Mouse (Mus musculus): ENCODE results near the gene Prkca.
A peak's percentile ranks its signal among the peaks of the same experiment; 100 is the strongest.

The Prkca gene

GRCm38 (mm10) chr11:108294305-108294813 lies 49.4 kb downstream of the Prkca start:
- DNase-seq: no peak

GRCm38 (mm10) chr11:108293843-108294242 lies 49.9 kb downstream of the Prkca start:
- no peak for DNase-seq

GRCm38 (mm10) chr11:108289192-108289591 lies 54.5 kb downstream of the Prkca start:
- DNase-seq: no peak

- no peak for DNase-seq
Observed at GRCm38 (mm10) chr11:108287321-108287720, 56.4 kb downstream of the Prkca start.

- DNase-seq: no peak
Observed at GRCm38 (mm10) chr11:108285046-108285445, 58.7 kb downstream of the Prkca start.

GRCm38 (mm10) chr11:108282850-108283459 lies 60.8 kb downstream of the Prkca start:
- DNase-seq: no peak

- DNase-seq: no peak
Observed at GRCm38 (mm10) chr11:108279748-108280373, 63.9 kb downstream of the Prkca start.

- DNase-seq: no peak
Observed at GRCm38 (mm10) chr11:108277096-108277495, 66.6 kb downstream of the Prkca start.

- no peak for DNase-seq
Observed at GRCm38 (mm10) chr11:108276148-108276547, 67.6 kb downstream of the Prkca start.

GRCm38 (mm10) chr11:108274046-108274445 lies 69.7 kb downstream of the Prkca start:
- DNase-seq: no peak

- DNase-seq: no peak
Observed at GRCm38 (mm10) chr11:108273415-108273965, 70.2 kb downstream of the Prkca start.

- peak; percentile 46 for DNase-seq
Observed at GRCm38 (mm10) chr11:108272601-108273414, 70.9 kb downstream of the Prkca start.

GRCm38 (mm10) chr11:108271305-108271704 lies 72.4 kb downstream of the Prkca start:
- DNase-seq: peak; percentile 62

- no peak for DNase-seq
Observed at GRCm38 (mm10) chr11:108269516-108269915, 74.2 kb downstream of the Prkca start.

- peak; percentile 14 for DNase-seq
Observed at GRCm38 (mm10) chr11:108268421-108269322, 75.1 kb downstream of the Prkca start.

- DNase-seq: no peak
Observed at GRCm38 (mm10) chr11:108267825-108268224, 75.9 kb downstream of the Prkca start.

- DNase-seq: no peak
Observed at GRCm38 (mm10) chr11:108267066-108267465, 76.7 kb downstream of the Prkca start.

- no peak for DNase-seq
Observed at GRCm38 (mm10) chr11:108263868-108264267, 79.9 kb downstream of the Prkca start.

GRCm38 (mm10) chr11:108263406-108263805 lies 80.3 kb downstream of the Prkca start:
- no peak for DNase-seq

- no peak for DNase-seq
Observed at GRCm38 (mm10) chr11:108261751-108262160, 82.0 kb downstream of the Prkca start.

- DNase-seq: no peak
Observed at GRCm38 (mm10) chr11:108260775-108261517, 82.8 kb downstream of the Prkca start.
